Mouse (Mus musculus): ENCODE measurements at regions not wholly inside any gene's neighbourhood (a gene's known extent, or its start where the extent isn't known, plus 50 kb on each side); places are given as distances from the start of the nearest gene placed in this dataset.

DNA sequence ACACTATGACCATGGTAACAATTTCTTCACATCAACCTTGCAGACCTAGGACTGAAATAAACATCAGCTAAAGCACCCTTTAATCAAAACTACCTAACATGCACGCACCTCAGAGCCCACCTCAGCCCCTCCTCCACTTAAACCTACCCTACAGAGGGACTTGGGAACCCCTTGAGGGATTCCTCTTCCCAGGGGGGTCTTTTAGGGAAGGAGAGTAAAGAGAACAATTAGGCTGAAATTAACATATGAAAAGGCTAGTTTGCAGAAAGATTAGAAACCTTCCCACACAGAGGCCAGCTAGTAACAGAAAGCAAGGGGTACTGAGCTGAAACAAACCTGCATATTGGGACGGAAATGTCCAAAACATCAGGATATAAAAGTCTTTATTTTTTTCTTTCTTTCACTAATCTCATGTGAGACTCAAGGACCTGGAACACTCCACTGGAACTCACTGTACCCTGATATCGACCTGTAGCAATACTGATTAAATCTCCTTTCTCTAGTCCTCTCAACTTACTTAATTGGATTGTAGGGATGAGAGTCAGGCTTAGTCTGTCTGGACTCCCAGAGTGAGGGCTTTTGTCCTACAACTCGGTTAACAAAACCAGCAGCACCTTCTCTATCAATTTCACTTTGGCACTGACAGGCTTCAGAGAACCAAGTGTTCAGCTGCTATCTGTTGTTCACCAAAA, 281.0 kb upstream of the Gm6657 start:
- no peak for TF ChIP-seq POLR2A (IDR thresholded peaks at IDR 0.05; ENCODE audit: borderline replicate concordance, extremely low read depth, insufficient read depth, insufficient read length, poor library complexity, severe bottlenecking)
- TF ChIP-seq CTCF (IDR thresholded peaks at IDR 0.05; ENCODE audit: borderline replicate concordance, extremely low read depth, insufficient read depth, insufficient read length): no peak
